Mouse (Mus musculus) G1E (cell line): ENCODE data around the gene Cdk14.

Source experiments
- CTCF ChIP-seq: IDR thresholded peaks from 2 replicates; pipeline ENCODE4 v1.5.1; 2012; ENCODE audit warnings: low read depth, low read length, inconsistent platforms, mixed read lengths
- TAL1 ChIP-seq: conservative IDR thresholded peaks from 2 replicates; pipeline ENCODE4 v1.6.1; 2012; ENCODE audit warnings: low read depth, low read length, inconsistent platforms, mixed read lengths

GRCm38 (mm10) chr5:4917743-4918142 lies 502.4 kb downstream of the Cdk14 start:
- TF ChIP-seq CTCF (no peak), TAL1 (no peak)
